Comparison of ENCODE assay signal across 8 mouse cellular contexts in genomic region chr4:40774279-40775259, GRCm38 (mm10). TPM values are rescaled to one million over a fixed set of nuclear protein-coding genes. Genes with fewer than 3 reads are reported as not detected.
DNase-seq lines count a peak whose midpoint lies in the region; ATAC-seq and TF ChIP-seq lines count a peak whose summit lies in the region.

No protein-coding gene starts in this region.

- H3K9ac ChIP-seq in forebrain, embryonic 15.5 days (replicated peaks), result no peak overlapping the region

- H3K4me3 ChIP-seq in G1E (ENCODE audit: low read depth, low read length), result no peak overlapping the region
- H3K4me3 ChIP-seq in forebrain, embryonic 15.5 days, result no peak overlapping the region
- no peak overlapping the region for H3K4me3 ChIP-seq in layer of hippocampus, adult 2 months

- peaks cover 5% of the 10 kb centered on the region for H3K27me3 ChIP-seq in G1E (ENCODE audit: insufficient read depth, low read length)
- H3K27me3 ChIP-seq in forebrain, embryonic 15.5 days, result no peaks in the 10 kb centered on the region

- H3K4me2 ChIP-seq in forebrain, embryonic 15.5 days (replicated peaks), result 0 out of 2 replicates have a peak overlapping the region, but pooled peaks have one; percentile 6

- intact Hi-C loops in heart, postnatal 36 days (cut with DNase I), result loop anchor here (2.0 kb wide), 1 partner anchor 80 kb away; the partner anchor contains the start of gene B4galt1

- H3K4me1 ChIP-seq in G1E (ENCODE audit: insufficient read depth, low read depth, low read length), result peaks cover 44% of the 10 kb centered on the region
- peaks cover 8% of the 10 kb centered on the region for H3K4me1 ChIP-seq in forebrain, embryonic 15.5 days

- peak; percentile 88 for TF ChIP-seq CTCF in G1E (IDR thresholded peaks at IDR 0.05; ENCODE audit: low read depth, low read length)
- TF ChIP-seq CTCF in layer of hippocampus, adult 2 months (conservative IDR thresholded peaks at IDR 0.05), result peak; percentile 84

- no peaks in the 10 kb centered on the region for H3K36me3 ChIP-seq in G1E (replicated peaks)
- H3K36me3 ChIP-seq in forebrain, embryonic 15.5 days, result no peaks in the 10 kb centered on the region

- WGBS in forebrain, embryonic 15.5 days, result 18% methylated on average over 12 of the region's 12 CpGs

- H3K27ac ChIP-seq in forebrain, embryonic 15.5 days (replicated peaks), result no peak overlapping the region
- no peak overlapping the region for H3K27ac ChIP-seq in layer of hippocampus, adult 2 months

- no peaks in the 10 kb centered on the region for H3K9me3 ChIP-seq in G1E (replicated peaks)
- no peaks in the 10 kb centered on the region for H3K9me3 ChIP-seq in forebrain, embryonic 15.5 days

- DNase-seq in G1E (ENCODE audit: low spot score), result peak; percentile 55
- peak; percentile 79 to 80 for DNase-seq in heart, postnatal 36 days
- peak in 1 of 2 experiments; percentile 64 for DNase-seq in layer of hippocampus, adult 2 months (ENCODE audit: low spot score in 2 of 2)
- peak; percentile 83 for DNase-seq in lung, postnatal 14 days
- DNase-seq in retina, adult 2 months (ENCODE audit: low read depth, low spot score), result peak; percentile 65
- peak; percentile 87 for DNase-seq in thymus, postnatal 4 days

- peak; percentile 54; the same call in 1 of the 2 replicates for ATAC-seq in G1E (ENCODE audit: extremely low read depth, insufficient number of reproducible peaks, low FRiP score, poor library complexity, severe bottlenecking)
- peak; percentile 71; the same call in 1 of the 2 replicates for ATAC-seq in cerebellum, adult (ENCODE audit: insufficient number of reproducible peaks, low FRiP score, low TSS enrichment)
- ATAC-seq in forebrain, embryonic 15.5 days (replicated peaks), result peak; percentile 26; the same call in 1 of the 2 replicates

RNA-seq across cellular contexts. Expression of gene Smu1, which starts 16.8 kb away (rescaled TPM):
- total RNA-seq in G1E (2014; fragmentation: Nextera tagmentation) (50.2 and 51.4 TPM in 2 replicates), G1E (2017) (141 and 149 TPM in 2 replicates)
- polyA plus RNA-seq in G1E (2012), result 6.6 and 9.1 TPM in 2 replicates
- 153 and 154 TPM in 2 replicates for polyA plus RNA-seq in forebrain, embryonic 15.5 days (2015; fragmentation: Nextera tagmentation; extraction: Ambion mirVana)
- total RNA-seq in heart, postnatal 36 days (2021), result 10 to 100 TPM; 30.9 to 33.5 TPM
- 10 to 100 TPM; 51.4 to 52.3 TPM for total RNA-seq in layer of hippocampus, adult 2 months (2021)

RNA-seq across cellular contexts. Expression of gene Dnaja1, which starts 52.6 kb away (rescaled TPM):
- total RNA-seq in G1E (2014; fragmentation: Nextera tagmentation), result 174 and 178 TPM in 2 replicates
- 232 and 353 TPM in 2 replicates for total RNA-seq in G1E (2017)
- polyA plus RNA-seq in G1E (2012), result 124 and 221 TPM in 2 replicates
- polyA plus RNA-seq in forebrain, embryonic 15.5 days (2015; fragmentation: Nextera tagmentation; extraction: Ambion mirVana), result 695 and 704 TPM in 2 replicates
- 10 to 100 TPM; 78.1 to 79.8 TPM for total RNA-seq in heart, postnatal 36 days (2021)
- total RNA-seq in layer of hippocampus, adult 2 months (2021), result 100 to 1,000 TPM; 282 to 312 TPM
